Mouse (Mus musculus) heart, embryonic 14.5 days (tissue): ENCODE measurements around the gene Zfand2a. TPM values are rescaled to one million over a fixed set of nuclear protein-coding genes. Genes with fewer than 3 reads are reported as not detected.

ENCODE experiments used
- ATAC-seq: fragments of 200-750 bp; cut with Nextera tagmentation; 2 replicates; pipeline ENCODE4 v1.8.0; 2017; ENCODE audit warnings: low read depth, moderate TSS enrichment; ENCODE audit not compliant: insufficient number of reproducible peaks, insufficient read depth, low FRiP score
- H3K27ac ChIP-seq, 2 experiments: fragments of 200-500 bp in 1 of 2; fragments of 300-500 bp in 1 of 2; sonication (generic) in 1 of 2; replicated peaks in 1 of 2; 2 replicates each; pipeline ENCODE4 v1.5.1; 2012 to 2014; ENCODE audit warnings: low read depth in 2 of 2, low read length in 2 of 2, control low read depth in 1 of 2, mild to moderate bottlenecking in 1 of 2, mixed read lengths in 1 of 2; ENCODE audit not compliant: control insufficient read depth in 1 of 2, insufficient read depth in 1 of 2
- H3K27me3 ChIP-seq: fragments of 300-500 bp; sonication (generic); 2 replicates; pipeline ENCODE4 v1.6.1; 2014; ENCODE audit warnings: mild to moderate bottlenecking, low read length, control low read depth; ENCODE audit not compliant: control insufficient read depth, insufficient read depth
- H3K36me3 ChIP-seq: fragments of 300-500 bp; sonication (generic); 2 replicates; pipeline ENCODE4 v1.6.1; 2014; ENCODE audit warnings: mild to moderate bottlenecking, control low read depth, low read length, mixed read lengths; ENCODE audit not compliant: control insufficient read depth, insufficient read depth
- H3K4me1 ChIP-seq, 2 experiments: fragments of 200-500 bp in 1 of 2; fragments of 300-500 bp in 1 of 2; sonication (generic) in 1 of 2; 2 replicates each; pipeline ENCODE4 v1.6.1; 2012 to 2014; ENCODE audit warnings: low read length in 2 of 2, control low read depth in 1 of 2, mixed read lengths in 1 of 2; ENCODE audit not compliant: control insufficient read depth in 2 of 2, insufficient read depth in 2 of 2
- H3K4me2 ChIP-seq: fragments of 300-500 bp; sonication (generic); 2 replicates; pipeline ENCODE4 v1.6.1; 2014; ENCODE audit warnings: mild to moderate bottlenecking, low read length
- H3K4me3 ChIP-seq, 2 experiments: fragments of 200-500 bp in 1 of 2; fragments of 300-500 bp in 1 of 2; sonication (generic) in 1 of 2; 2 replicates each; pipeline ENCODE4 v1.5.1; 2012 to 2014; ENCODE audit warnings: low read length in 2 of 2, mild to moderate bottlenecking in 2 of 2, control low read depth in 1 of 2, low read depth in 1 of 2, moderate library complexity in 1 of 2; ENCODE audit not compliant: control insufficient read depth in 1 of 2, insufficient read depth in 1 of 2
- H3K9ac ChIP-seq: fragments of 300-500 bp; sonication (generic); 2 replicates; pipeline ENCODE4 v1.6.1; 2014; ENCODE audit warnings: mild to moderate bottlenecking, low read length
- H3K9me3 ChIP-seq: fragments of 300-500 bp; sonication (generic); 2 replicates; pipeline ENCODE4 v1.6.1; 2016; ENCODE audit warnings: low read length, control low read depth; ENCODE audit not compliant: control insufficient read depth
- WGBS: fragments of 180-500 bp; shearing (Covaris S2); extraction: QIAGEN DNeasy Blood & Tissue Kit; methylation state at CpG from one replicate; pipeline ENCODE4 v1.1.7; 2014; 5-methylcytosine and 5-hydroxymethylcytosine counted together
- polyA plus RNA-seq: library from polyadenylated mRNA; unstranded; fragments of >200 nt; fragmentation: Nextera tagmentation; extraction: Ambion mirVana; gene quantifications from 2 replicates; pipeline ENCODE4 v1.2.1, GENCODE M21; 2014

The Zfand2a gene
- polyA plus RNA-seq, 1 experiment from 2014 or later = 7.0 TPM

GRCm38 (mm10) chr5:139449161-139449791 is 35.1 kb downstream of the Zfand2a start:
- no peak overlapping the region for H3K27ac ChIP-seq
- 0 out of 2 replicates have a peak, but pooled peaks cover 2% of the 10 kb centered on the region for H3K36me3 ChIP-seq
- H3K4me1 ChIP-seq = peaks cover 8 to 11% of the 10 kb centered on the region in 2 experiments; a peak in 3 of 4 replicates
- H3K9ac ChIP-seq = no peak overlapping the region
- no peak overlapping the region for H3K4me2 ChIP-seq
- no peaks in the 10 kb centered on the region for H3K9me3 ChIP-seq
- no peak for ATAC-seq
- WGBS = 51% methylated on average over 5 of the region's 5 CpGs
- H3K4me3 ChIP-seq = no peak overlapping the region
- H3K27me3 ChIP-seq = no peaks in the 10 kb centered on the region

DNA sequence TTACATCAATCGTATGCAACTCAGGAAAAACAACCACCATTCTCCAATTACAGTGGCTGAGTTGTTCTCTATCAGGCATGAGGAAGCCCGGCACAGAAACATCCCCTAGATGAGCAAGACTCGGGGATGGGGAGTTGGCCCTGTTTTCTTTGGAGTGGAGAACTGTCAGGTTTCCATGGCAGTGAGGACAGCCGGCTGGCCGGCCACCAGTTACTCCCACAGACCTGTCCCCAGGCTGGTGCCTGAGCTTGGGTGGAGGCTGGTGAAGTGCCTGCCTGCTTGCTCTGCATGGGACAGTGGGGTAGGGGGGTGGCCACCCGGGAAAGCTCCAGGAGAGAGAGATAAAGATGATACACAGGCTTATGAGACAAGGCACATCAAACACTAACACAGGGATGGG is 36.3 kb downstream of the Zfand2a start:
- H3K9me3 ChIP-seq = no peaks in the 10 kb centered on the region
- no peak overlapping the region for H3K4me3 ChIP-seq
- no peak overlapping the region for H3K27ac ChIP-seq
- H3K9ac ChIP-seq = no peak overlapping the region
- H3K4me2 ChIP-seq = no peak overlapping the region
- no peak for ATAC-seq
- no peaks in the 10 kb centered on the region for H3K36me3 ChIP-seq
- H3K4me1 ChIP-seq = peaks cover 8 to 11% of the 10 kb centered on the region in 2 experiments; a peak in 3 of 4 replicates
- 59% methylated on average over 6 of the region's 6 CpGs for WGBS
- no peaks in the 10 kb centered on the region for H3K27me3 ChIP-seq

DNA sequence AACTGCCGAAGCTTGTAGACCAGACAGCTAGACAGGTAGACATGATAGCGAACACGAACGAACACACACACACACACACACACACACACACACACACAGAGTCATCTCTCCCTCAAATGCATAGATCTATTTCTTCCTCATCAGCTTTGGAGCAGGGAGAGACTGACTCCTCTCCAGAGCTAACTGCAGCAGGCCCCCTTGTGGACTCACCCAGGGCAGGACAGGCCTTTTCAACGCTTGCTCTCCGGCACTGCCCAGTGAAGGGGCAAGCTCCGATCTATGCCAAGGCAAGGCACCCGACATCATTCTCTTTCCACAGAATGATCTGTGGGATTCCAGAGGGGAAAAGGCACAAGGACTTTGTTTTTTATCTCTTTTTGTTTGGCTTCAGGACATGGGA is 39.1 kb downstream of the Zfand2a start:
- no peak for ATAC-seq
- no peaks in the 10 kb centered on the region for H3K36me3 ChIP-seq
- no peaks in the 10 kb centered on the region for H3K27me3 ChIP-seq
- no peak overlapping the region for H3K27ac ChIP-seq
- 79% methylated on average over 8 of the region's 8 CpGs for WGBS
- no peak overlapping the region for H3K9ac ChIP-seq
- no peak overlapping the region for H3K4me2 ChIP-seq
- H3K9me3 ChIP-seq = no peaks in the 10 kb centered on the region
- H3K4me1 ChIP-seq = peaks cover 8 to 11% of the 10 kb centered on the region in 2 experiments; a peak in 3 of 4 replicates
- no peak overlapping the region for H3K4me3 ChIP-seq

- no peaks in the 10 kb centered on the region for H3K36me3 ChIP-seq
- H3K9me3 ChIP-seq = no peaks in the 10 kb centered on the region
- no peaks in the 10 kb centered on the region for H3K27me3 ChIP-seq
- no peaks in the 10 kb centered on the region; a peak in 1 of 4 replicates for H3K4me1 ChIP-seq
- WGBS = 85% methylated on average over 4 of the region's 4 CpGs
- no peak overlapping the region for H3K4me3 ChIP-seq
- H3K27ac ChIP-seq = no peak overlapping the region
- no peak overlapping the region for H3K4me2 ChIP-seq
- ATAC-seq = no peak
- H3K9ac ChIP-seq = no peak overlapping the region
These were observed 41.4 kb downstream of the Zfand2a start for GRCm38 (mm10) chr5:139442962-139443361.

GRCm38 (mm10) chr5:139442428-139442827 is 41.9 kb downstream of the Zfand2a start:
- ATAC-seq = no peak
- H3K9me3 ChIP-seq = no peaks in the 10 kb centered on the region
- no peaks in the 10 kb centered on the region for H3K27me3 ChIP-seq
- H3K4me2 ChIP-seq = no peak overlapping the region
- no peak overlapping the region for H3K27ac ChIP-seq
- 78% methylated on average over 12 of the region's 12 CpGs for WGBS
- H3K36me3 ChIP-seq = no peaks in the 10 kb centered on the region
- no peak overlapping the region for H3K9ac ChIP-seq
- no peaks in the 10 kb centered on the region; a peak in 1 of 4 replicates for H3K4me1 ChIP-seq
- no peak overlapping the region for H3K4me3 ChIP-seq

GRCm38 (mm10) chr5:139441726-139442018 is 42.7 kb downstream of the Zfand2a start:
- no peaks in the 10 kb centered on the region for H3K36me3 ChIP-seq
- H3K4me2 ChIP-seq = no peak overlapping the region
- H3K27ac ChIP-seq = no peak overlapping the region
- H3K9me3 ChIP-seq = no peaks in the 10 kb centered on the region
- no peak overlapping the region for H3K4me3 ChIP-seq
- no peaks in the 10 kb centered on the region; a peak in 1 of 4 replicates for H3K4me1 ChIP-seq
- no peak overlapping the region for H3K9ac ChIP-seq
- no peaks in the 10 kb centered on the region for H3K27me3 ChIP-seq
- WGBS = 84% methylated on average over 2 of the region's 2 CpGs
- no peak for ATAC-seq

DNA sequence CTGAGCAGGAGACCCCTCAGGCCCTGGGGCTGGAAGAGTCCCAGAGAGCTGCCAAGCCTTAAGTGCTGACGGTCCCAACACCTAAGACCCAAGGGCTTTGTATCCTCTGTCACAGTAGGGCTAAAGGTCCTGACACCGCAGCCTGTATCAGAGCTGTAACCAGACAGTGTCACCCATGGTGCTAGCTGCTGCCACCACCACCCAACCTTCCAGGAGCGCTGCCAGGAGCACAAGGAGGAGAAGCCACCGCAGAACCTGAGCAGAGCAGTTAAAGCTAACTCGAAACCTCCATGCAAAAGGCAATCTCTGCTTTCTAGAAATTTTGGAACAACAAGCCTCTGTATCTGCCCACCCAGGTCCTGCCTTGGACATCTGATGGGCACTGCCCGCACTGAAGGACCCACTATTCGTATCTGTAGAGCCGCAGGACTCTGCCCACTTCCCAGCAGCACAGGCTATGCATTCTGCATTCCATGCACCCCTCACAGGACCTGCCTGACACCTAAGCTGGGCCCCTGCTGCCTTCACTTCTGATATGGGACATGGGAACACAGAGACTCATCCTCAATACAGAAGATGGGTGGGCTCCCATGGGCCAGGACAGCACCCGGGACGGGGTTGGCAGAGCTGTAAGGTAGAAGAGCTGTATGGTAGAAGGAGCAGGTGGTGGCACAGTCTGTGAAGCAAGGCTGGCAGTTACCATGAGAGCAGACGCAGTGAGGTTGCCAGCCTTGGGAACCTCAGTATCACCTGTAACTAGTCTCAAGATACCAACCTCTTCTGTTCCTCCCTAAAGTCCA is 43.2 kb downstream of the Zfand2a start:
- no peaks in the 10 kb centered on the region for H3K36me3 ChIP-seq
- H3K9me3 ChIP-seq = no peaks in the 10 kb centered on the region
- no peaks in the 10 kb centered on the region for H3K27me3 ChIP-seq
- no peak overlapping the region for H3K4me2 ChIP-seq
- H3K9ac ChIP-seq = no peak overlapping the region
- WGBS = 87% methylated on average over 11 of the region's 11 CpGs
- ATAC-seq = no peak
- no peak overlapping the region for H3K27ac ChIP-seq
- no peak overlapping the region for H3K4me3 ChIP-seq
- no peaks in the 10 kb centered on the region; a peak in 1 of 4 replicates for H3K4me1 ChIP-seq
